Mouse (Mus musculus) regulatory T cell (primary cell): ENCODE results near the gene Sh3bp1.

ENCODE experiments used
- in situ Hi-C: fragments of 300-600 bp; cut with MboI, MseI; formaldehyde crosslinking; loops from one replicate; pipeline ENCODE4 v1.15.1; 2025; ENCODE audit warnings: high pct_unique_total_duplicates

Gene Sh3bp1

GRCm38 (mm10) chr15:78942663-78943062 is 43.1 kb downstream of the Sh3bp1 start:
- in situ Hi-C loops: no loop called here

- in situ Hi-C loops: no loop called here
Observed at GRCm38 (mm10) chr15:78946232-78946631, 46.7 kb downstream of the Sh3bp1 start.

- in situ Hi-C loops: no loop called here
Observed at GRCm38 (mm10) chr15:78947657-78948056, 48.1 kb downstream of the Sh3bp1 start, which contains the start of gene Triobp. TSS of gene Triobp (plus strand) at chr15:78947724.

GRCm38 (mm10) chr15:78948152-78948725 is 48.7 kb downstream of the Sh3bp1 start:
- in situ Hi-C loops: no loop called here

- in situ Hi-C loops: no loop called here
Observed at GRCm38 (mm10) chr15:78948883-78949282, 49.3 kb downstream of the Sh3bp1 start.

GRCm38 (mm10) chr15:78955663-78956062 is 56.1 kb downstream of the Sh3bp1 start:
- in situ Hi-C loops: no loop called here

- in situ Hi-C loops: no loop called here
Observed at GRCm38 (mm10) chr15:78956351-78956750, 56.8 kb downstream of the Sh3bp1 start.

- in situ Hi-C loops: no loop called here
Observed at GRCm38 (mm10) chr15:78957021-78957420, 57.5 kb downstream of the Sh3bp1 start.

- in situ Hi-C loops: no loop called here
Observed at GRCm38 (mm10) chr15:78959537-78959936, 60.0 kb downstream of the Sh3bp1 start.

GRCm38 (mm10) chr15:78960088-78960487 is 60.5 kb downstream of the Sh3bp1 start:
- in situ Hi-C loops: no loop called here
